Mouse (Mus musculus) limb, embryonic 12.5 days (tissue): ENCODE measurements at regions not wholly inside any gene's neighbourhood (a gene's known extent, or its start where the extent isn't known, plus 50 kb on each side); places are given as distances from the start of the nearest gene placed in this dataset.

Source experiments
- ATAC-seq: fragments of 200-750 bp; cut with Nextera tagmentation; 2 replicates; pipeline ENCODE4 v1.8.0; 2017; ENCODE audit warnings: low read depth, moderate TSS enrichment; ENCODE audit not compliant: insufficient number of reproducible peaks, insufficient read depth, low FRiP score, low TSS enrichment
- H3K27ac ChIP-seq: fragments of 300-500 bp; sonication (generic); 2 replicates; pipeline ENCODE4 v1.5.1; 2016; ENCODE audit warnings: mild to moderate bottlenecking, moderate library complexity
- H3K27me3 ChIP-seq: fragments of 300-500 bp; sonication (generic); 2 replicates; pipeline ENCODE4 v1.6.1; 2016; ENCODE audit warnings: mild to moderate bottlenecking, moderate library complexity
- H3K36me3 ChIP-seq: fragments of 300-500 bp; sonication (generic); 2 replicates; pipeline ENCODE4 v1.6.1; 2016; ENCODE audit warnings: mild to moderate bottlenecking, moderate library complexity
- H3K4me1 ChIP-seq: fragments of 300-500 bp; sonication (generic); replicated peaks from 2 replicates; pipeline ENCODE4 v1.6.1; 2016
- H3K4me2 ChIP-seq: fragments of 300-500 bp; sonication (generic); 2 replicates; pipeline ENCODE4 v1.6.1; 2016; ENCODE audit warnings: mild to moderate bottlenecking, moderate library complexity
- H3K4me3 ChIP-seq: fragments of 300-500 bp; sonication (generic); replicated peaks from 2 replicates; pipeline ENCODE4 v1.5.1; 2016; ENCODE audit warnings: mild to moderate bottlenecking
- H3K9ac ChIP-seq: fragments of 300-500 bp; sonication (generic); replicated peaks from 2 replicates; pipeline ENCODE4 v1.6.1; 2016; ENCODE audit warnings: mild to moderate bottlenecking, moderate library complexity
- H3K9me3 ChIP-seq: fragments of 300-500 bp; sonication (generic); 2 replicates; pipeline ENCODE4 v1.6.1; 2016; ENCODE audit warnings: mild to moderate bottlenecking, moderate library complexity
- WGBS: fragments of 180-500 bp; shearing (Covaris S2); methylation state at CpG from one replicate; pipeline ENCODE4 v1.1.7; 2016; 5-methylcytosine and 5-hydroxymethylcytosine counted together

DNA sequence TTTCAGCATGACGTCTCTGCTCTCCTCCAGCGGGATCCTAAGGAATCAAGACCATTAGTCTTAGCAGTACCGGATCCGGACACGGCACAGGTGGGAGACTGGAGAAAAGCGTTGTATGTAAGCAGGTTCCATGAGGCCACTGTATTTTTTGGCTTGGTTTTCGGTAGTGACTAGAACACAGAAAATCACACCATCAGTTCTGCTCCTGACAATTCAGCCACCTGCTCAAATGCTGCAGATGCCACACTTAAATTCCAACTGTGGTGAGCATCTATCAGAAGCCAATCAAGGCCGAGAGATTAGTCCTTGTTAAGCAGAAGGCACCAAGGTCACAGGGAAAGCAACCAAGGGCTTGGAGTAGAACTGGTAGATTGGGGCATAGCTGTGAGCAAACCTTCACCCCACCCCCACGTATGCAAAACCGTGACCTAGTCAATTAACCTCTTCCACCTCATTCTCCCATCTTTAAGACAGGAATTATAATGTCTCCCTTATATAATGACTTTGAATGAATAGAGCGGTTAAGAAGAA, 452.2 kb downstream of the Bnc2 start:
- 92% methylated on average over 11 of the region's 11 CpGs for WGBS
- Histone ChIP-seq H3K36me3 (no peaks in the 10 kb centered on the region), H3K27ac (no peak overlapping the region), H3K4me3 (no peak overlapping the region), H3K4me1 (0 out of 2 replicates have a peak, but pooled peaks cover 3% of the 10 kb centered on the region), H3K9ac (no peak overlapping the region), H3K4me2 (no peak overlapping the region), H3K9me3 (no peaks in the 10 kb centered on the region), H3K27me3 (no peaks in the 10 kb centered on the region)
- no peak for ATAC-seq

DNA sequence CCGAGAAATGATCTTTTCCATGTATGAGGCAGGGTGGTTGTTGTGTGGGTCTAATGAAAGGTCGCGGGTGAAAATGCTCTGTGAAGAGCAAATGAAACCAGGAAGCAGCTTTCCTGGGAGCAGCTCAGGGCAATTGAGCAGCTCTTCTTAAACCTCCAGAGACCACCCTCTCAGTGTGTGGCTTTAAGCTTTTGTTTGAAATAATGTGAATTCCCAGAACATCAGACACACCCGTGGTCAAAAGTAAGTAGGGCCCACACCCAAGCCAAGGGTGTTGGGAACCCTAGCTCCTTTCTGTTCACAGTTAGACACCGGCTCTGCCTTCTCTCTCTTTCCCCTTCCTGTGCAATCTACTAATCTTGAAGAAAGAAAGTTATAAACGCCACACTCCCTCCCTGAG, 450.5 kb downstream of the Bnc2 start:
- Histone ChIP-seq H3K9ac (no peak overlapping the region), H3K4me2 (no peak overlapping the region), H3K9me3 (no peaks in the 10 kb centered on the region), H3K4me1 (0 out of 2 replicates have a peak, but pooled peaks cover 3% of the 10 kb centered on the region), H3K4me3 (no peak overlapping the region), H3K36me3 (no peaks in the 10 kb centered on the region), H3K27me3 (no peaks in the 10 kb centered on the region), H3K27ac (no peak overlapping the region)
- no peak for ATAC-seq
- 64% methylated on average over 6 of the region's 6 CpGs for WGBS
